Mouse (Mus musculus) right cerebral cortex, adult 2 months (tissue): ENCODE measurements around the gene Gm14781.
"Not testable (repeated sequence)": the region's sequence is repeated elsewhere in the genome, so short reads cannot be mapped to it uniquely, and the experiment has no call there.

Source experiments
- DNase-seq, 2 experiments: peaks; one replicate each; pipeline ENCODE4 v3.0.0; 2021 to 2022; ENCODE audit warnings: low spot score in 2 of 2

The Gm14781 gene

DNA sequence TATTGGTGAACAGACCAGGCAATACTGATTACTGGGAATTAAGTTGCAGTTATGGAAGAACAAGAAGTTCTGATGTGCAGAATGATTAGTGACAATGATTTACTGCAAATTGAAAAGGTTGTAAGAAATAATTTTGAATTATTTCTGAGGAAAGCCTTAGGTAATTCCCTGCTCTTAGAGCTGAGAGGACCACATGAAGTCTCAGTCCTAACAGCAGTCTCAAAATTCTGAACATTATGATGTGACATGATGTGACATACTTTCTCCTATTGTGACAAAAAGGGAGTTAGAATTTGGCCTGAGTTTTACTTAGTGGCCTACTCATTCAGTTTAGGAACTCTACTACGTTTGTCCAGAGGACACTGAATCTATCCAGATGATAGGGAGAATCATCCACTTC is at the start of gene Gm14781:
Gene Gm14781, plus strand, starts transcription at position 301 of the 400 bp plus-strand sequence.
- DNase-seq: not testable (repeated sequence)

DNA sequence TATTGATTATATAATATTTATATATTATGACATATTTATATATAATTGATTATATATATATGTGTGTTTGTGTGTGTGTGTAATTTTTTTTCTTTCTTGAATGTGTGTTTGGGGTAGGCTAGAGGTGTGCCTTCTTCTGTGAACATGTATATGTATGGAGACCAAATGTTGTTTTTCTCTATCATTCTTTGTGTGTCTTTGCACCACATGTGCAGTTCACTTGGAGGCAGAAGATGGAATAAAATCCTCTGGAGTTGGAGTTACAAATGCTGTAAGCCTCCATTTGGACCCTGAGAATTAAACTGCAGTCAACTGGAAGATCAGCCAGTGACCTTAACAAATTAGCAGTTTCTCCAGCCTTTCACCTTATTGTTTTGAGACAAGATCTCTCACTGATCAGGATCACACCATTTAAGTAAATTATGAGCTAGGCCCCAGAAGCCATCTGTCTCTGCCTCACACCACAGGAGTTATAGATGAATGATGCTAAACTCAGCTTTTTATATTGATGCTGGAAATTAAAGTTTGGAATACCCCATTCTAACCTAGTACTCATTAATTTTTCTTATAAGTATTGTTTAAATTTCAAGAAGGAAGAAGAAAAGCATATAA is 23.1 kb downstream of the Gm14781 start:
- DNase-seq: not testable (repeated sequence)
